Mouse (Mus musculus) bone marrow, adult 2 months (tissue): ENCODE measurements around the gene Cdh8.

Experiments
- CTCF ChIP-seq: fragments of 200-500 bp; IDR thresholded peaks from 2 replicates; pipeline ENCODE4 v1.5.1; 2011; ENCODE audit warnings: low read length, control low read depth; ENCODE audit not compliant: control insufficient read depth, insufficient read depth
- POLR2A ChIP-seq: fragments of 200-500 bp; IDR thresholded peaks from 2 replicates; pipeline ENCODE4 v1.6.1; 2011; ENCODE audit warnings: low read depth, mild to moderate bottlenecking, control low read depth, low read length, borderline replicate concordance; ENCODE audit not compliant: control insufficient read depth

DNA sequence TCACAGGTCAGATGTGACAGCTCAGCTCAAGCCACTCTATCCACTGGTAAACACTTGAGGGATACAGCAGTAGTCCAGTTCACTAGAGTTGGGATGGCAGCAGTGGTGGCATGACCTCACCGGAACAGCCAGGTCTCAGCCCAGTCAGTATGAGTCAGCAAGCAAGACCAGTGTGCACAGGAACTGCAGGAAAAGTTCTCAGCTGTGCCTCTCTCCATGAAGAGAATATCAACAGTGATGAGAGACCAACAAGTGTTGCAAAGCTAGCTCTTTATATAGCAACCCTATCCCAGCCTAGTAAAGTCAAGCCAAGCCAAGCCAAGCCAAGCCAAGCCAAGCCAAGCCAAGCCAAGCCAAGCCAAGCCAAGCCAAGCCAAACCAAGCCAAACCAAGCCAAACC lies 30.2 kb upstream of the Cdh8 start:
- TF ChIP-seq CTCF (no peak), POLR2A (no peak)
